Mouse (Mus musculus) embryonic stem cell, embryonic (primary cell): ENCODE data around the gene Stoml3.

Source experiments
- CTCF ChIA-PET, 4 experiments: fragments of 300-600 bp in 2 of 4; fragments of 350-600 bp in 2 of 4; sonication (Branson Sonifier 250); formaldehyde crosslinking; loops; one replicate each; lab custom pipeline; 2022; ENCODE audit warnings: inconsistent platforms in 2 of 4; lab: Charles Lee
- POLR2A ChIA-PET, 4 experiments: fragments of 300-600 bp in 2 of 4; fragments of 350-600 bp in 2 of 4; sonication (Branson Sonifier 250); formaldehyde crosslinking; loops; one replicate each; lab custom pipeline; 2022; ENCODE audit warnings: antibody characterized with exemption in 4 of 4, inconsistent platforms in 1 of 4; lab: Charles Lee

Gene Stoml3

DNA sequence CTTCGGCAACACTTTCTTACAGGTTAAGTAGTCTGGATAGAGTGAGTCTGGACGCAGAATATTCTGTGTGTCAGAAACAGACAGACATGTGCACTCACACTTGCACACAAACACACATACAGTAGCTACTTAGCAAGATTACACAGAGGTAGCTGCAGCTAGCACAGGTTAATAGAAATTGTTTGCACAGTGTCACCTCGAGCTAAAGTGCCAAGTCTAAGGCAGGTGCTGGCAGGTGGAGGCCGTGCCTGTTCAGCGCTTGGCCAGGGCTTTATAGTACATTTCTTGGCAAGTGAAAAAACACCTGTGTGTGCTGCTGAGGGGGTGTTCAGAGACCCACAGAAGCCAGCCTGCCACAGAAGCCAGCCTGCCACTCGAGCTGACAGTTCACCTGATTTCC lies 41.9 kb downstream of the Stoml3 start:
- POLR2A ChIA-PET: no interaction called here
- CTCF ChIA-PET: interaction anchor here in 1 of 4 experiments (0.5 kb wide), 1 partner anchor 338 kb away, joined by 5 read pairs; no protein-coding TSS in a partner anchor

DNA sequence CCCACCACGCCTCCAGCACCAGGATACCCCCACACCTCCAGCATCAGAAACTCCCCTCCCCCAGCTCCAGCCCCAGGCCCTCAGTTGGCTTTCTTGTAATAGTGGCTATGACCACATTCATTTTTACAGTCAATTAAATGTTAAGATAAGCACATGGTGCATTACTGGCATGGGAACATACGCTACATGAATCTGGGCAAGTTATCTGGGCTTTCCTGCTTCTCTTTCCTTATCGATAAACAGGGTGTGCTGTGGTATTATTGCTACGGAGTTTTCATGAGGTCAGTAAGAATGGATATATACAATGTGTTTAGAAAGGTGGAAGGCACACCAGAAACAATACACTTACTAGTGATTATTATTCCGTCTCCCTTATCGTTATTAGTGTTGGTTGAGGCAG lies 43.6 kb downstream of the Stoml3 start:
- CTCF ChIA-PET: no interaction called here

DNA sequence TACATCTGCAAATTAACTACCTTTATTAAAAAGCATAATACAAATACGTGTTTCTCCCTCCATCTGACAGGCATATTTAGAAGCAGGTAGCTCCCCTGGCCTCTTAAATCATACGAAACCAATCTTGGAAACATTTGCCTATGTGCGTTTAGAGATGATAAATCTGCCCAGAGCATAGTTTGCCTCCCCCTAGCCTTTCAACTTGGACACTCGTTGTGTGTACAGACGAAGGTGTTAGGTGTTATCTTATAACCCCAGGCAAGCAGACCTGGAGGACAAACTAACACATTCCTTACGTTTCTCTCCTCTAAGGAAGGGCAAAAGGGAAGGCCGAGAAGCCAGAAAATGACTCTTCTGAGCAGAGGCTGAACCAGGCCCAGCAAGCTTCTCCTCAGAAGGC lies 64.2 kb downstream of the Stoml3 start:
- ChIA-PET CTCF (interaction anchor here in 1 of 4 experiments (1.5 kb wide), 1 partner anchor 9 kb away, joined by 3 read pairs; no protein-coding TSS in a partner anchor), POLR2A (interaction anchor here in 1 of 4 experiments (1.7 kb wide), 1 partner anchor 9 kb away, joined by 6 read pairs; no protein-coding TSS in a partner anchor)

More for the DNA sequence above, 43.6 kb downstream of the Stoml3 start:
- POLR2A ChIA-PET: no interaction called here

DNA sequence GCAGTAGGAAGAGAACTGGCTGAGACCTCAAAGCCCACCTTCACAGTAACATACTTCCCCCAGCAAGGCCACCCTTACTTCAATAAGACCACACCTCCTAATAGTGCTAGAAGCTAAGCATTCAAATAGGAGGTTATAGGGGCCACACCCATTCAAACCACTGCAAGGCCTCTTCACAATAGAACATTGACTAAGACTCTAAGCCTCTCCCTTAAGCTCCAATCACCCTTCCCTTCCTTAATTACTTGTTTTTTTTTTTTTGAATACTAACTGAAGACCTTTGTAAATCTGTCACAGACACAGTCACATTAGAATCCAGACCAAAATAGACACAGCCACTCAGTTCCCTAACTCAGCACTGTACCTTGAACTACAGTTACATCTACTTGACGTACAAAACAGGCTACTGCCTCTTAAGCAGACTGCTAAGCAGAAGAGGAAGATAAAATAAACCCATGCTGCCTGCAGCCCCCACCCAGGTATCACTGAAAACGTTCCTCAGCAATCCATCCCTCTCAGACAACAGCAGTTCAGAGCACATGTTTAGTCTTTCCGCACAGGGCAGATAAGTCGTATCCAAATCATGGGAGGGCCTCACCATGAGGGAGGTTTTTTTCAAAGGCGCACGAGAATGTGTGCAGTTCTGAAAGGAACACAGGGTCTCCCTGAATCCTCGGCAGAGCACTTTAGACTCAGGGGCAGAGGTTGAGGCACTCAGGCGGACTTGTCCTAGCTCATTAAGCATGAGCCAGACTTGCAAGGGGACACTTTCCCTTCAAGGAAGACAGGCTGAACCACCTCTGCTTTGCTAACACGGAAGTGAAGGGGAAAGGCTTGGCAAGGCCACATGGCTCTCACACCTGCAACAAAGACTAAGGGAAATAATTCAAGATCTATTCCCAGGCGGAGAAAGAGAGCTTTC lies 66.8 kb downstream of the Stoml3 start:
- ChIA-PET CTCF (interaction anchor here in 1 of 4 experiments (0.6 kb wide), 1 partner anchor 1243 kb away, joined by 4 read pairs; no protein-coding TSS in a partner anchor), POLR2A (interaction anchor here in 3 of 4 experiments (0.6 to 1.7 kb wide), 11 partner anchors 9 to 453 kb away, joined by 3 to 9 read pairs (median 3); partner anchors contain the start of gene Frem2 (in 2 of the 3))

DNA sequence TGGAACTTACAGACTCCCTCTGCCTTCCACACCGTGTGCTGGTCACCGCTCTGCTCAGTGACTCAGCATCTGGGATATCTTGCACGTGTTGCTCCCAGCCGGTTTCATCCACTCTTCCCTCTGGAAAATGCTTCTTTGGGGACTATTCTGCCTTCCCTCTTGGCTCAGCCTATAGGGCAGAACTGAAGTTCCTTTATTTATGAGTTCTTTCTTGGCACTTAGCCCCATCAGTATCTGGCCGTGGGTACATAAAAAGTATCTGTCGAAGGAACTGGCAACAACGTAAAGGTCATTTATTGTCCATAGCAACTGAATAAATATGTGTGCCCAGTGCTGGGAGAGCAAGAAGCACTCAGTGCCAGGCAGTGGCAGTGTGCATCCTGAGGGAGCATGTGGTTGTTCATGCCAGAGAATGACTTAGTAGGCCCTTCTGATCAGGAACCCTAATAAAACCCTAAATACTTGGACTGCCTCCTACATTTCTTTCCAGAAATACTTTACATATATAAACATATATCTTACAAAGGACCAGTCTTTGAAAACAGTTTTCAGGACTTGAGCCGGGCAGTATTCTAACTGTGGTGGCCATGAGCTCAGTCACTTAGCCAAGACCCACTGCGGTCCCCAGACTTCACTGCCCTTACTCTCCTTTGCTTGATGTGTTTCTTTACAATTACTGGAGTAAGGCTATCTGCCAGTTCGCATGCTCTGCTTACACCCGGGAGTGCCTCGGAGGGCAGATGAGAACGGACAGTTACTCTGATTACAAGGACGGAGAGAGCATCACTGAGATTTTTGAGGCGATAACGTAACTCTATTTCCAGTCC lies 69.1 kb downstream of the Stoml3 start:
- POLR2A ChIA-PET: interaction anchor here in 2 of 4 experiments (0.5 to 0.6 kb wide), 2 partner anchors 238 to 830 kb away, joined by 3 to 7 read pairs; no protein-coding TSS in a partner anchor
- CTCF ChIA-PET: no interaction called here
